Mouse (Mus musculus): Measurements from ENCODE around the gene Apc2. TPM values are rescaled to one million over a fixed set of nuclear protein-coding genes. Genes with fewer than 3 reads are reported as not detected.
A peak's percentile ranks its signal among the peaks of the same experiment; 100 is the strongest.

Gene Apc2
- total and polyA plus RNA-seq, 3 experiments, result 0.07 to 0.13 TPM; not detected in 1

DNA sequence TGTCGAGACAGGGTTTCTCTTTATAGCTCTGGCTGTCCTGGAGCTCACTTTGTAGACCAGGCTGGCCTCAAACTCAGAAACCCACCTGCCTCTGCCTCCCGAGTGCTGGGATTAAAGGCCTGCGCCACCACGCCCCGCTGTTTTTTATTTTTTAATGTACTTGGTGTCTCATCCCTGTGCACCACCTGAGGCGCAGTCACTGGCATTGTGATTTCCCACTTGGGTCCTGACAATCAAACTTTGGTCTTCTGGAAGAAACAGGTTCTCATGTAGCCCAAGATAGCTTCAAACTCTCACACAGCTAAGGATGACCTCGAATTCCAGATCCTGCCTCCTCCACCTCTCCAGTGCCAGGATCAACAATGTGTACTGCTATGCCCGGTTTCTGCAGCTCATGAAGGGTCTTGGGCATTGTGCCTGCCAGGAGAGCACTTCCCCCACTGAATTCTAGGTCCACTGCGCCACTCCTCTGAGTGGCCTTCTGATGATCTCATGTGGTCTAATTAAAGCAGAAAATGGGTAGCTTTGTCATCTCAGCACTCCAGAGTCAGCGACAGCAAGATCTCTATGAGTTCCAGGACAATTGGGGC is 32.9 kb upstream of the Apc2 start:
- no peak for DNase-seq (ENCODE audit: extremely low read depth)
- Histone ChIP-seq H3K27me3 (replicated peaks) (no peaks in the 10 kb centered on the region), H3K79me2 (replicated peaks; ENCODE audit: control insufficient read depth, extremely low read depth, insufficient read depth, poor library complexity, severe bottlenecking) (peaks cover 30% of the 10 kb centered on the region), H3K4me2 (ENCODE audit: insufficient read depth, low read depth, poor library complexity, severe bottlenecking) (no peak overlapping the region), H3K4me1 (ENCODE audit: control insufficient read depth in 1 of 2, insufficient read depth in 2 of 2) (peaks cover 11 to 42% of the 10 kb centered on the region in 2 experiments), H3K27ac (ENCODE audit: insufficient read depth, low read depth) (no peak overlapping the region), H3K4me3 (replicated peaks in 1 of 3; ENCODE audit: low read depth in 2 of 3, low read length in 2 of 3, poor library complexity in 1 of 3) (no peak overlapping the region), H3K9ac (ENCODE audit: insufficient read depth, low read depth) (no peak overlapping the region), H3K36me3 (replicated peaks in 1 of 2; ENCODE audit: control insufficient read depth in 1 of 2, insufficient read depth in 1 of 2, low read length in 1 of 2) (peaks cover 19 to 31% of the 10 kb centered on the region in 2 experiments), H3K9me3 (replicated peaks; ENCODE audit: low read length) (no peaks in the 10 kb centered on the region)
- no peak for TF ChIP-seq MAX (IDR thresholded peaks at IDR 0.05; ENCODE audit: low read length)
- TF ChIP-seq CHD1 (IDR thresholded peaks at IDR 0.05; ENCODE audit: low read depth, low read length), result no peak
- TF ChIP-seq ZKSCAN1 (IDR thresholded peaks at IDR 0.05; ENCODE audit: borderline replicate concordance, low read depth, low read length), result no peak
- no peak for TF ChIP-seq PAX5 (IDR thresholded peaks at IDR 0.05; ENCODE audit: low read length)
- no peak for TF ChIP-seq USF1 (IDR thresholded peaks at IDR 0.05; ENCODE audit: low read depth, low read length)
- dilution Hi-C loops (cut with MboI; ENCODE audit: extremely low pct_ligation_motif_present, extremely low pct_unique_long_range_greater_than_20kb, low sequenced_read_pairs), result no loop called here
- in situ Hi-C loops (cut with MboI; ENCODE audit: low pct_ligation_motif_present, low pct_unique_long_range_greater_than_20kb, low sequenced_read_pairs), result no loop called here

DNA sequence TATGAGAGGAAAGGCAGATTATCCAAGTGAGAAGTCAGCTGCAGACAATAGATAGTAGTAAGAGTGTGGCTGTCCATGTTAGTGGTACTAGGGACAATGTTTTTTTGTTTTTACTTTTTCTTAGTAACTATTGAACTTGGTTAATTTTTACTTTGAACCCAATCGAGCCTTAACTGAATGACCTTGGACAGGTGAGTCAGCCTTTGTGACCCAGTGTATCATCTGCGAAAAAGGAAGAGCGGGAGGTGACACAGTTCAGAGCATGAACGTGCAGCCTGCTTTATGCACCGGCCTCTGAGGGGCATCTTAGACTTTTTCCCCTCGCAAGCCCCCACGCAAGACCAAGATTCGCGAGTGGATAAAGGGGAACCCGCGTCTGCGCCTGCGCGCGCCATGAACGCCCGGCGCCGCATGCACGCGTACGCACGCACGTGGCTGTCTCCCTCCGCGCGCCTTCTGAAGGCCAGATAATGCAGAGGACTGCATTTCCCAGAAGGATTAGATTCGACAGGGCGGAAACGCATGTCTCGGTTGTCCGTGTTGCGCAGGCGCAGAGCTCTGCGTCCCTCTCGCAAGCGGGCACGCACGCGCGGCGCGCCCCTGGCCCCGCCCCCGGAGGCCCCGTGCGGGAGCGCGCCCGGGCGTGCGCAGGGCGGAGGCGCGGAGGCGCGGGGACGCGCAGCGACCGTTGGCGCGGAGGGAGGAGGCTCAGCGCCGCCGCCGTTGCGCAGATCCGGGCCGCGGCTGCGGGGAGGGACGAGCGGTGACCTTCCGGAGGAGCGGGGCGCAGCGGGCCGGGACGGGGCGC is 31.2 kb upstream of the Apc2 start:
- in situ Hi-C loops (cut with MboI; ENCODE audit: low pct_ligation_motif_present, low pct_unique_long_range_greater_than_20kb, low sequenced_read_pairs), result no loop called here
- dilution Hi-C loops (cut with MboI; ENCODE audit: extremely low pct_ligation_motif_present, extremely low pct_unique_long_range_greater_than_20kb, low sequenced_read_pairs), result no loop called here
- H3K4me1 ChIP-seq (ENCODE audit: control insufficient read depth in 1 of 2, insufficient read depth in 2 of 2), result peaks cover 21 to 53% of the 10 kb centered on the region in 2 experiments
- TF ChIP-seq JUND (conservative IDR thresholded peaks at IDR 0.05; ENCODE audit: low read depth, low read length) (no peak), POLR2AphosphoS2 (IDR thresholded peaks at IDR 0.05; ENCODE audit: low read depth, low read length) (no peak), MXI1 (IDR thresholded peaks at IDR 0.05; ENCODE audit: low read depth, low read length) (peak; percentile 85), NELFE (IDR thresholded peaks at IDR 0.05; ENCODE audit: low read depth, low read length) (peak; percentile 80), IRF4 (IDR thresholded peaks at IDR 0.05; ENCODE audit: low read depth, low read length) (peak; percentile 53; the same call in 1 of the 2 replicates), PAX5 (IDR thresholded peaks at IDR 0.05; ENCODE audit: low read length) (no peak), POLR2A (IDR thresholded peaks at IDR 0.05; ENCODE audit: low read depth, low read length) (peak; percentile 80), GABPA (IDR thresholded peaks at IDR 0.05; ENCODE audit: insufficient replicate concordance, low read depth, low read length) (peak; percentile 43; the same call in 1 of the 2 replicates), ZMIZ1 (IDR thresholded peaks at IDR 0.05; ENCODE audit: low read depth, low read length) (no peak), EP300 (IDR thresholded peaks at IDR 0.05; ENCODE audit: low read length) (no peak), ZKSCAN1 (IDR thresholded peaks at IDR 0.05; ENCODE audit: borderline replicate concordance, low read depth, low read length) (no peak), RCOR1 (conservative IDR thresholded peaks at IDR 0.05; ENCODE audit: low read depth, low read length) (no peak), TCF12 (IDR thresholded peaks at IDR 0.05; ENCODE audit: low read depth, low read length) (no peak), MYC (IDR thresholded peaks at IDR 0.05; ENCODE audit: low read depth, low read length) (peak; percentile 99), SMC3 (IDR thresholded peaks at IDR 0.05; ENCODE audit: low read depth, low read length) (no peak), CTCF (conservative IDR thresholded peaks at IDR 0.05 in 1 of 2, IDR thresholded peaks at IDR 0.05 in 1 of 2; ENCODE audit: low read depth in 2 of 2, low read length in 2 of 2) (no peak), E2F4 (IDR thresholded peaks at IDR 0.05; ENCODE audit: insufficient replicate concordance, low read depth, low read length) (no peak), JUN (IDR thresholded peaks at IDR 0.05; ENCODE audit: insufficient read depth, low read depth, low read length) (no peak), ZC3H11A (IDR thresholded peaks at IDR 0.05; ENCODE audit: low read depth, low read length) (no peak), MEF2A (IDR thresholded peaks at IDR 0.05; ENCODE audit: borderline replicate concordance, low read depth, low read length) (no peak), TBP (conservative IDR thresholded peaks at IDR 0.05; ENCODE audit: low read depth, low read length) (no peak), KAT2A (IDR thresholded peaks at IDR 0.05; ENCODE audit: insufficient replicate concordance, low read length) (peak; percentile 85; the same call in 1 of the 2 replicates), HCFC1 (IDR thresholded peaks at IDR 0.05; ENCODE audit: low read depth, low read length) (peak; percentile 93), ELF1 (IDR thresholded peaks at IDR 0.05; ENCODE audit: low read depth, low read length) (peak; percentile 96), RAD21 (IDR thresholded peaks at IDR 0.05; ENCODE audit: low read depth, low read length) (no peak), BHLHE40 (IDR thresholded peaks at IDR 0.05; ENCODE audit: low read depth, low read length) (peak; percentile 95), USF2 (conservative IDR thresholded peaks at IDR 0.05; ENCODE audit: low read depth, low read length) (0 out of 2 replicates have a peak, but pooled peaks have one; percentile 25), USF1 (IDR thresholded peaks at IDR 0.05; ENCODE audit: low read depth, low read length) (peak; percentile 65)

More for the DNA sequence above, 31.2 kb upstream of the Apc2 start:
- H3K27me3 ChIP-seq (replicated peaks), result no peaks in the 10 kb centered on the region
- peaks cover 6 to 27% of the 10 kb centered on the region in 2 experiments for H3K36me3 ChIP-seq (replicated peaks in 1 of 2; ENCODE audit: control insufficient read depth in 1 of 2, insufficient read depth in 1 of 2, low read length in 1 of 2)
- peak overlapping the region; percentile 82 for H3K4me2 ChIP-seq (ENCODE audit: insufficient read depth, low read depth, poor library complexity, severe bottlenecking)
- peak overlapping the region; percentile 99 for H3K9ac ChIP-seq (ENCODE audit: insufficient read depth, low read depth)
- peak overlapping the region; percentile 60 to 85 (median 83) for H3K4me3 ChIP-seq (replicated peaks in 1 of 3; ENCODE audit: low read depth in 2 of 3, low read length in 2 of 3, poor library complexity in 1 of 3)
- peak; percentile 98 for DNase-seq (ENCODE audit: extremely low read depth)
- no peaks in the 10 kb centered on the region for H3K9me3 ChIP-seq (replicated peaks; ENCODE audit: low read length)
- H3K27ac ChIP-seq (ENCODE audit: insufficient read depth, low read depth), result peak overlapping the region; percentile 43
- peaks cover 47% of the 10 kb centered on the region for H3K79me2 ChIP-seq (replicated peaks; ENCODE audit: control insufficient read depth, extremely low read depth, insufficient read depth, poor library complexity, severe bottlenecking)
